Mouse (Mus musculus) stomach, postnatal 0 days (tissue): ENCODE measurements around the gene Washc3.

Experiments used
- CTCF ChIP-seq: IDR thresholded peaks from 2 replicates; pipeline ENCODE4 v1.5.1; 2016; ENCODE audit warnings: antibody characterized with exemption, low read depth, mild to moderate bottlenecking, moderate library complexity
- EP300 ChIP-seq: optimal IDR thresholded peaks from 2 replicates; pipeline ENCODE3; 2016; ENCODE audit warnings: antibody characterized with exemption

DNA sequence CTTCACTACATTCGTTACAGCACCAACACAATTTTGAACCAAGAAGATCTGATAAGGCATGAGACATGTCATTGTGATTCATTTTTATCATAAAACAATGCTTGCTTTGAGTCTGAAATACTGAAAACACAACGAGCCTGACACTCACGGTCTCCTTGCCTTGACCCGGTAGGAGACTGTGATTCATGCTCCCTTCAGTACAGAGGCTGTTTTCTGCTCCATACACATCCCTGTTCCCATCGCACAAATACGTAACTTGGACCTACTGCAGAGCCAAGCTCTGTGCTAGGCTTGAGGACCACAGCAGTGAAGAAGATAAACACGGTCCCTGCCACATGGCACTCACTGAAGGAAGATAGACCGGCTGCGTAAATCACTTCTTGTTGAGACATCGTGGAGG lies 87.2 kb downstream of the Washc3 start:
- TF ChIP-seq CTCF: no peak
- no peak for TF ChIP-seq EP300
